Mouse (Mus musculus) small intestine, adult 2 months (tissue): ENCODE data around the gene Zfp710.

Experiments used
- CTCF ChIP-seq: fragments of 200-500 bp; IDR thresholded peaks from 2 replicates; pipeline ENCODE4 v1.5.1; 2012; ENCODE audit warnings: low read depth, mild to moderate bottlenecking, control low read depth, inconsistent platforms, low read length, moderate library complexity, mixed read lengths; ENCODE audit not compliant: insufficient replicate concordance, insufficient read length; ENCODE audit errors: extremely low read depth
- POLR2A ChIP-seq: fragments of 200-500 bp; IDR thresholded peaks from 2 replicates; pipeline ENCODE4 v1.6.1; 2012; ENCODE audit warnings: low read depth, mild to moderate bottlenecking, control low read depth, inconsistent platforms, low read length, moderate library complexity

GRCm38 (mm10) chr7:80031478-80031877 lies 6.9 kb downstream of the Zfp710 start:
- TF ChIP-seq POLR2A (no peak), CTCF (no peak)
